Mouse (Mus musculus) stomach, postnatal 0 days (tissue): ENCODE data around the gene Serpine2. TPM values are rescaled to one million over a fixed set of nuclear protein-coding genes. Genes with fewer than 3 reads are reported as not detected.

ENCODE experiments used
- ATAC-seq: fragments of 200-750 bp; cut with Nextera tagmentation; 2 replicates; pipeline ENCODE4 v1.8.0; 2017; ENCODE audit not compliant: low FRiP score, low TSS enrichment
- DNase-seq: peaks from one replicate; pipeline ENCODE4 v3.0.0-alpha.2; 2016; ENCODE audit warnings: low spot score
- H3K27ac ChIP-seq: fragments of 300-500 bp; sonication (generic); replicated peaks from 2 replicates; pipeline ENCODE4 v1.5.1; 2014; ENCODE audit warnings: mild to moderate bottlenecking, control low read depth
- H3K27me3 ChIP-seq: fragments of 300-500 bp; sonication (generic); 2 replicates; pipeline ENCODE4 v1.6.1; 2014; ENCODE audit warnings: low read length; ENCODE audit not compliant: control insufficient read depth, insufficient read depth
- H3K36me3 ChIP-seq: fragments of 300-500 bp; sonication (generic); 2 replicates; pipeline ENCODE4 v1.6.1; 2014; ENCODE audit warnings: low read length, mixed read lengths; ENCODE audit not compliant: control insufficient read depth, insufficient read depth
- H3K4me1 ChIP-seq: fragments of 300-500 bp; sonication (generic); replicated peaks from 2 replicates; pipeline ENCODE4 v1.6.1; 2014; ENCODE audit warnings: antibody characterized with exemption; ENCODE audit not compliant: control insufficient read depth, insufficient read depth
- H3K4me2 ChIP-seq: fragments of 300-500 bp; sonication (generic); replicated peaks from 2 replicates; pipeline ENCODE4 v1.6.1; 2014; ENCODE audit warnings: low read depth, mild to moderate bottlenecking, control low read depth, moderate library complexity
- H3K4me3 ChIP-seq: fragments of 300-500 bp; sonication (generic); 2 replicates; pipeline ENCODE4 v1.5.1; 2014; ENCODE audit warnings: low read depth, low read length, control low read depth
- H3K9ac ChIP-seq: fragments of 300-500 bp; sonication (generic); 2 replicates; pipeline ENCODE4 v1.6.1; 2014; ENCODE audit warnings: mild to moderate bottlenecking, low read length, control low read depth, mixed read lengths
- H3K9me3 ChIP-seq: fragments of 300-500 bp; sonication (generic); 2 replicates; pipeline ENCODE4 v1.6.1; 2016; ENCODE audit warnings: low read length; ENCODE audit not compliant: control insufficient read depth
- CTCF ChIP-seq: IDR thresholded peaks from 2 replicates; pipeline ENCODE4 v1.5.1; 2016; ENCODE audit warnings: antibody characterized with exemption, low read depth, mild to moderate bottlenecking, moderate library complexity
- EP300 ChIP-seq: optimal IDR thresholded peaks from 2 replicates; pipeline ENCODE3; 2016; ENCODE audit warnings: antibody characterized with exemption
- WGBS: fragments of 180-500 bp; shearing (Covaris S2); extraction: QIAGEN DNeasy Blood & Tissue Kit; methylation state at CpG from one replicate; pipeline ENCODE4 v1.1.7; 2014; 5-methylcytosine and 5-hydroxymethylcytosine counted together
- polyA plus RNA-seq: library from polyadenylated mRNA; unstranded; fragments of >200 nt; fragmentation: Nextera tagmentation; extraction: Ambion mirVana; gene quantifications from 2 replicates; pipeline ENCODE4 v1.2.1, GENCODE M21; 2015

Gene Serpine2
- polyA plus RNA-seq, 1 experiment from 2014 or later: 45.7 TPM

DNA sequence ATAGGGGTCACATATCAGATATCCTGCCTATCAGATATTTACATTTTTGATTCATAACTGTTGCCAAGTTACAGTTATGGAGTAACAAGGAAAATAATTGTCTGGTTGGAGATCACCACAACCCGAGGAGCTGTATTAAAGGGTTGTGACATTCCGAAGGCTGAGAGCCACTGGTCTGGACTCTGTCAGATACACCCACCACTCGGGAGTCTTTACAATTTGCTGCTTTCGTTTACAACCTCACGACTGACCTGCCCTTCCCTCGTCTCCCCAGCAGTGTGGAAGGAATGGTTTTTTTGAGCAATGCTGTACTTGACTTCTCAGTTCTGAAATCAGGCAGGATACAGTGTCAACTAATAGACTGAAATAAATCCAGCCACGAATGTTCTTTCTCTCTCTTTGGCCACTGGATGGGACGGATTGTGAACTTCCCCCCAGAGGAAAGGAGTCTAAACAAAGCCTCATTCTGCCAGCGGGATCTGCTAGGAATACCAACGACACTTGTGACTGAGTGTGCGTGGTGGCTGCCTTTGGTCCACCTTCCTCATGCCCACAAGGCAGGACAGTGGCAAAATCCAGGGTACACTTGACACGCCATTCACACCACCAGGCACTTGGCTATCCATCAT is 455 bp downstream of the Serpine2 start:
- H3K4me1 ChIP-seq: 0 out of 2 replicates have a peak, but pooled peaks cover 4% of the 10 kb centered on the region
- ATAC-seq (no peak; the same call in 1 of the 2 replicates), DNase-seq (no peak)
- H3K36me3 ChIP-seq: no peaks in the 10 kb centered on the region
- 29% methylated on average over 12 of the region's 12 CpGs for WGBS
- no peak overlapping the region for H3K27ac ChIP-seq
- H3K4me3 ChIP-seq: no peak overlapping the region
- H3K9ac ChIP-seq: no peak overlapping the region
- H3K4me2 ChIP-seq: no peak overlapping the region
- H3K9me3 ChIP-seq: no peaks in the 10 kb centered on the region
- TF ChIP-seq EP300 (no peak), CTCF (no peak)
- no peaks in the 10 kb centered on the region for H3K27me3 ChIP-seq

DNA sequence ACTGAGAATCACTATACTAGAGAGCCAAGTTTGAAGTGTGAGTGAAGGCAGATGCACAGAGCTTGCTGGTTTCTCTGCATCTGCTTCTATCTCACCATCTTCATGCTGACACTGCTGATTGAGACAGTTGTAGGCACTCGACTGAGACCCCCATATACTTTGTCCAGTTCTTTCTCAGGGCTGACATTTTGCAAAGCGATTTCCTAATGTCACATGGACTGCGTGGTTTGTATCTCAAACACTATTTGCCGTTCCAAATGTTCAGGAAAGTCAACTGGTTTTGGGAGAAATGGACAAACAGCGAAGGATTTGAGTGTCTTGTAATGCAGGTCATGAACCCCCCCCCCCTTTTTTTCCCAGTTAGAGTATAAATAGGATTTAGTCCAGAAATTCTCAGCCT is 1.0 kb downstream of the Serpine2 start:
- no peak overlapping the region for H3K9ac ChIP-seq
- H3K27me3 ChIP-seq: no peaks in the 10 kb centered on the region
- ATAC-seq (no peak), DNase-seq (no peak)
- 70% methylated on average over 5 of the region's 5 CpGs for WGBS
- TF ChIP-seq EP300 (no peak), CTCF (no peak)
- H3K27ac ChIP-seq: no peak overlapping the region
- H3K36me3 ChIP-seq: no peaks in the 10 kb centered on the region
- H3K4me1 ChIP-seq: 0 out of 2 replicates have a peak, but pooled peaks cover 4% of the 10 kb centered on the region
- no peak overlapping the region for H3K4me2 ChIP-seq
- H3K4me3 ChIP-seq: no peak overlapping the region
- no peaks in the 10 kb centered on the region for H3K9me3 ChIP-seq

DNA sequence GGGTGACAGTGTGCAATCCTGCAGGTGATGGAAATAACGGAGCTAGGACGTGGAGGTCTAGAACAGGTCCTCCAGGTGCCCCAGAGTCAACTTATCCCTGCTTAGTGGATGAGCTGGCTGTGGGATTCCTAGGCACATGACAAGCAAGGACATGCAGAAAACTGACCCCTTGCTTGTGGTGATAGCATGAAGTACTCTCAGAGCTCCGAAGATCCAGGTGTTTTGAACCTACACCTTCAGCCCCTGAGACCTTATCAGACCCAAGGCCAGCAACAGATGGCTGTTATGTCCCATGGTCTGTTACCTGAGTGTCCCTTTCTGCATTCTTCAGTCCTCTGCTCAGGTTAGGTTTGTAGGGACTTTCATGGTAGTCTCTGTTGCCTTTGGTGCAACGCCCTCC is 2.0 kb downstream of the Serpine2 start:
- no peak for DNase-seq
- Histone ChIP-seq H3K4me3 (peak overlapping the region; percentile 65), H3K27ac (no peak overlapping the region), H3K27me3 (no peaks in the 10 kb centered on the region), H3K4me2 (peak overlapping the region; percentile 93), H3K9me3 (no peaks in the 10 kb centered on the region), H3K36me3 (no peaks in the 10 kb centered on the region), H3K4me1 (0 out of 2 replicates have a peak, but pooled peaks cover 4% of the 10 kb centered on the region), H3K9ac (peak overlapping the region; percentile 71)
- TF ChIP-seq EP300: no peak
- TF ChIP-seq CTCF: no peak
- WGBS: 30% methylated on average over 4 of the region's 4 CpGs
- no peak for ATAC-seq

GRCm38 (mm10) chr1:79858389-79858994 is 2.5 kb downstream of the Serpine2 start:
- no peak overlapping the region for H3K27ac ChIP-seq

DNA sequence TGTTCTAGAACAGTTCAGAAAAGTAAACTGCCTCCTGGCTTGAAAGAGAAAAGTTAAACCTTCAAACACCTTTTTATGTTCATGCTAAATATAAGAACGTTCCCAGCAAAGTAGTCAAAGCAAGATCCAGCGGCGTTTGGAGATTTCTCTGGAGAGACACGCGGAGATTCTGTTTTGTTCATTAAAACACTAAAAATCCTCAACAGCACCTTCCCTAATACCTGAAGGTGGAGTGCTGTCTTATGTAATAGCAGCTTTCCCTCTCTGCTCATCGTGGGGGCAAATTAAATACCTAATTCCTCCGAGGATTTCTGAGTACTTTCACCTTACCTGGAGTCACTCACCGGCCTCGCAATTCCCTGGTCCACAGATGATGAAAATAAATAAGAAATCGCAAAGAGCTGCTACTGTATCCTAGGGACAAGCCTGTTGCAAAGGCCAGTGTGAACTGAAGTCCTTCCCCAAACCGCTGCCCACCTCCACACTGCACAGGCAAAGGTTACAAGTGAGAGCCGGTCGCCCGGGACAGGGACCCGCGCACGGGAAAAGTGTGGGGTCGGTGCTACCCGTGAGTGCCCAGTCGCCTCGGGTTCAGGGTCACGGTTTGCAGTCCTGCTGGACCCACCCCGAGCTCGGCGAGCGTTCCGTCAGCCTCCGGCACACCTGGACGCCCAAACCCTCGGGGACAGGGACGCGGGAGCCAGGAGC is 3.1 kb downstream of the Serpine2 start:
- TF ChIP-seq CTCF: no peak
- TF ChIP-seq EP300: no peak
- no peaks in the 10 kb centered on the region for H3K9me3 ChIP-seq
- no peak overlapping the region for H3K27ac ChIP-seq
- H3K4me1 ChIP-seq: 0 out of 2 replicates have a peak, but pooled peaks cover 4% of the 10 kb centered on the region
- DNase-seq (no peak), ATAC-seq (peak; percentile 18; the same call in 1 of the 2 replicates)
- no peaks in the 10 kb centered on the region for H3K36me3 ChIP-seq
- peak overlapping the region; percentile 93 for H3K4me2 ChIP-seq
- no peaks in the 10 kb centered on the region for H3K27me3 ChIP-seq
- H3K9ac ChIP-seq: peak overlapping the region; percentile 71
- H3K4me3 ChIP-seq: peak overlapping the region; percentile 65
- 6% methylated on average over 32 of the region's 32 CpGs for WGBS

More at GRCm38 (mm10) chr1:79858389-79858994, 2.5 kb downstream of the Serpine2 start:
- H3K4me3 ChIP-seq: peak overlapping the region; percentile 65
- peak; percentile 48 for DNase-seq
- no peaks in the 10 kb centered on the region for H3K36me3 ChIP-seq
- peak overlapping the region; percentile 71 for H3K9ac ChIP-seq
- TF ChIP-seq EP300 (no peak), CTCF (peak; percentile 8; the same call in 1 of the 2 replicates)
- WGBS: under 1% methylated on average over 46 of the region's 76 CpGs
- peak overlapping the region; percentile 93 for H3K4me2 ChIP-seq
- peak; percentile 65 for ATAC-seq
- H3K9me3 ChIP-seq: no peaks in the 10 kb centered on the region
- H3K27me3 ChIP-seq: no peaks in the 10 kb centered on the region
- 0 out of 2 replicates have a peak, but pooled peaks cover 4% of the 10 kb centered on the region for H3K4me1 ChIP-seq
